Mouse (Mus musculus) liver, postnatal 0 days (tissue): ENCODE measurements around the gene Kmt5a.

Experiments used
- CTCF ChIP-seq: sonication (generic); IDR thresholded peaks from 2 replicates; pipeline ENCODE4 v1.5.1; 2016; ENCODE audit warnings: antibody characterized with exemption, low read depth
- EP300 ChIP-seq: IDR thresholded peaks from 2 replicates; pipeline ENCODE4 v1.6.1; 2016; ENCODE audit warnings: antibody characterized with exemption, low read depth, mild to moderate bottlenecking

DNA sequence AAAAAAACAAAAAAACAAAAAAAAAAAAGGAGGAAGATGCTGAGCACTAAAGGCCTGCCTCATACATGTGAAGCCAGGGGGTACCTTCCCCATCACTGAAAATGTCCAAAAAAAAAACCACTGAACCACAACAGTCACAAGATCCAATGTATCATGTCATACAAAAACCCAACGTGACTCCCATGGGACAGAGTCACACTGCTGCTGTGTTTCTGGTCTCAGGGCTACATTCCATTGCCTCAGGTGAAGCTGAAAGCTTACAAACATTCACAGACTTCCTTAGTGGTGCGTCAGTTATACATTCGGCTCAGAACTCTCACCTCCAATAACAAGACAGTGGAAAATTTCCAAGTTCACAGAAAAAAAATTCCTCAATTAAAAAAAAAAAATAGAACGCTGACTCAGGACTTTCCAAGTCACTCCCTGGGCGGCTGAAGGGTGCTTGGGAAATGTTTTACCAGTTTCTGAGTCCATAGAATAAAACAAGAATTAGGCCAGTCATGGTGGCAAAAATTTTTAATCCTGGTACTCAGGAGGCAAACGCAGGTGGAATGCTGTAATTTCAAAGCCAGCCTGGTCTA lies 31.0 kb downstream of the Kmt5a start:
- TF ChIP-seq EP300, result no peak
- TF ChIP-seq CTCF, result no peak
